Mouse (Mus musculus) stomach, postnatal 0 days (tissue): ENCODE results near the gene Pfdn2.

Source experiments
- CTCF ChIP-seq: IDR thresholded peaks from 2 replicates; pipeline ENCODE4 v1.5.1; 2016; ENCODE audit warnings: antibody characterized with exemption, low read depth, mild to moderate bottlenecking, moderate library complexity
- EP300 ChIP-seq: optimal IDR thresholded peaks from 2 replicates; pipeline ENCODE3; 2016; ENCODE audit warnings: antibody characterized with exemption

DNA sequence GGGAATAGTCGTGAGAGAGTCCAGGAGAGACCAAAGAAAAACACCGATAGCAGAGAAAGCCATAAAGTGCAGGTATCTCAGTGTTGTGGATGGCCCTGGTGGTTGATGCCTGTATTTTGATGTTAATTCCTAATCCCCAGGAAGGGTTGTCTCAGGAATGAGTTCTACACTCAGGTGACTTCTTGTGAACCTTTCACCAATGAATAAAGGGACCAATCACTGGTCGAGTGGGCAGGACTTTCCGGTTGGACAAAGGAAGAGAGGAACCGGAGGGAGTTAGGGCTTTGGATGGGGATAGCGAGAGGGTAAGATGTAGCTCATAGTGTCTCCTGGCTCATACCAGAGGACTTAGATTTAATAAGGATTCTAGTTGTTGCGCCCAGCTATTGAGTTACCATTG is 25.7 kb upstream of the Pfdn2 start:
- no peak for TF ChIP-seq CTCF
- TF ChIP-seq EP300, result no peak
